Mouse (Mus musculus): ENCODE measurements around the gene Wdcp.
"Not testable (repeated sequence)": the region's sequence is repeated elsewhere in the genome, so short reads cannot be mapped to it uniquely, and the experiment has no call there.

Gene Wdcp

GRCm38 (mm10) chr12:4842890-4843597, at the start of gene Wdcp:
TSS of gene Wdcp (plus strand) at chr12:4843303.
- DNase-seq (ENCODE audit: low read depth, low spot score), result peak; percentile 90

GRCm38 (mm10) chr12:4793718-4794117, 49.4 kb upstream of the Wdcp start:
- no peak for DNase-seq (ENCODE audit: low read depth, low spot score)

- DNase-seq (ENCODE audit: low read depth, low spot score), result not testable (repeated sequence)
Measured at GRCm38 (mm10) chr12:4797471-4797870, 45.6 kb upstream of the Wdcp start.

- DNase-seq (ENCODE audit: low read depth, low spot score), result no peak
Measured at GRCm38 (mm10) chr12:4811036-4811435, 32.1 kb upstream of the Wdcp start.

GRCm38 (mm10) chr12:4811705-4812104, 31.4 kb upstream of the Wdcp start:
- no peak for DNase-seq (ENCODE audit: low read depth, low spot score)

- DNase-seq (ENCODE audit: low read depth, low spot score), result no peak
Measured at GRCm38 (mm10) chr12:4813636-4814035, 29.5 kb upstream of the Wdcp start.

- no peak for DNase-seq (ENCODE audit: low read depth, low spot score)
Measured at GRCm38 (mm10) chr12:4816680-4817360, 26.3 kb upstream of the Wdcp start.

- DNase-seq (ENCODE audit: low read depth, low spot score), result peak; percentile 97
Measured at GRCm38 (mm10) chr12:4817361-4818101, 25.6 kb upstream of the Wdcp start, which contains the start of gene Sf3b6. TSS of gene Sf3b6 (plus strand) at chr12:4817544.

GRCm38 (mm10) chr12:4827256-4827655, 15.8 kb upstream of the Wdcp start:
- no peak for DNase-seq (ENCODE audit: low read depth, low spot score)

GRCm38 (mm10) chr12:4836959-4837358, 6.1 kb upstream of the Wdcp start:
- DNase-seq (ENCODE audit: low read depth, low spot score), result no peak

- DNase-seq (ENCODE audit: low read depth, low spot score), result no peak
Measured at GRCm38 (mm10) chr12:4840010-4840409, 3.1 kb upstream of the Wdcp start.

GRCm38 (mm10) chr12:4840741-4841140, 2.4 kb upstream of the Wdcp start:
- DNase-seq (ENCODE audit: low read depth, low spot score), result no peak

GRCm38 (mm10) chr12:4841392-4841887, 1.7 kb upstream of the Wdcp start, which contains the start of gene Fkbp1b:
TSS of gene Fkbp1b (minus strand) at chr12:4841591.
- DNase-seq (ENCODE audit: low read depth, low spot score), result peak; percentile 62

GRCm38 (mm10) chr12:4842456-4842855, 647 bp upstream of the Wdcp start:
- DNase-seq (ENCODE audit: low read depth, low spot score), result no peak

- peak; percentile 79 for DNase-seq (ENCODE audit: low read depth, low spot score)
Measured at GRCm38 (mm10) chr12:4843741-4844140, 638 bp downstream of the Wdcp start.

GRCm38 (mm10) chr12:4856160-4856559, 13.1 kb downstream of the Wdcp start:
- DNase-seq (ENCODE audit: low read depth, low spot score), result peak; percentile 42

- no peak for DNase-seq (ENCODE audit: low read depth, low spot score)
Measured at GRCm38 (mm10) chr12:4856834-4857233, 13.7 kb downstream of the Wdcp start.

- no peak for DNase-seq (ENCODE audit: low read depth, low spot score)
Measured at GRCm38 (mm10) chr12:4859241-4859914, 16.3 kb downstream of the Wdcp start.

GRCm38 (mm10) chr12:4862672-4863071, 19.6 kb downstream of the Wdcp start:
- no peak for DNase-seq (ENCODE audit: low read depth, low spot score)

- no peak for DNase-seq (ENCODE audit: low read depth, low spot score)
Measured at GRCm38 (mm10) chr12:4863654-4864337, 20.7 kb downstream of the Wdcp start.

GRCm38 (mm10) chr12:4864338-4864690, 21.2 kb downstream of the Wdcp start:
- no peak for DNase-seq (ENCODE audit: low read depth, low spot score)
